Mouse (Mus musculus) c-Kit-positive CD71-positive TER-119-positive erythroid progenitor cells, embryonic 14.5 days (primary cell): Measurements from ENCODE around the gene Far2.
"Not testable (repeated sequence)": the region's sequence is repeated elsewhere in the genome, so short reads cannot be mapped to it uniquely, and the experiment has no call there.

Experiments used
- DNase-seq: peaks from one replicate; pipeline ENCODE4 v3.0.0-alpha.2; 2013; ENCODE audit warnings: low spot score

Far2 gene

GRCm38 (mm10) chr6:148117696-148118095 is 70.6 kb downstream of the Far2 start:
- DNase-seq = no peak

GRCm38 (mm10) chr6:148120703-148121102 is 73.6 kb downstream of the Far2 start:
- DNase-seq = no peak

GRCm38 (mm10) chr6:148126851-148127250 is 79.8 kb downstream of the Far2 start:
- not testable (repeated sequence) for DNase-seq

- DNase-seq = no peak
Measured at GRCm38 (mm10) chr6:148132314-148132713, 85.3 kb downstream of the Far2 start.

GRCm38 (mm10) chr6:148133536-148133935 is 86.5 kb downstream of the Far2 start:
- no peak for DNase-seq

- DNase-seq = peak; percentile 57
Measured at GRCm38 (mm10) chr6:148135769-148136382, 88.8 kb downstream of the Far2 start.

GRCm38 (mm10) chr6:148139288-148139995 is 92.4 kb downstream of the Far2 start:
- no peak for DNase-seq

- no peak for DNase-seq
Measured at GRCm38 (mm10) chr6:148141874-148142273, 94.8 kb downstream of the Far2 start.

- DNase-seq = no peak
Measured at GRCm38 (mm10) chr6:148142421-148142820, 95.4 kb downstream of the Far2 start.

GRCm38 (mm10) chr6:148152305-148152704 is 105.2 kb downstream of the Far2 start:
- DNase-seq = not testable (repeated sequence)

GRCm38 (mm10) chr6:148172904-148173303 is 125.8 kb downstream of the Far2 start:
- DNase-seq = no peak

GRCm38 (mm10) chr6:148185694-148186093 is 138.6 kb downstream of the Far2 start:
- no peak for DNase-seq

- no peak for DNase-seq
Measured at GRCm38 (mm10) chr6:148193972-148194701, 147.1 kb downstream of the Far2 start.

GRCm38 (mm10) chr6:148199177-148199576 is 152.1 kb downstream of the Far2 start:
- DNase-seq = no peak

GRCm38 (mm10) chr6:148199729-148200128 is 152.7 kb downstream of the Far2 start:
- no peak for DNase-seq

- DNase-seq = no peak
Measured at GRCm38 (mm10) chr6:148205134-148205533, 158.1 kb downstream of the Far2 start.

- no peak for DNase-seq
Measured at GRCm38 (mm10) chr6:148207522-148207921, 160.5 kb downstream of the Far2 start.

GRCm38 (mm10) chr6:148211391-148211876 is 164.4 kb downstream of the Far2 start:
- DNase-seq = peak; percentile 46

GRCm38 (mm10) chr6:148211897-148212680 is 165.0 kb downstream of the Far2 start, which contains the start of gene Ergic2:
TSS of gene Ergic2 (minus strand) at chr6:148212374.
- peak; percentile 100 for DNase-seq

GRCm38 (mm10) chr6:148214765-148215164 is 167.7 kb downstream of the Far2 start:
- DNase-seq = peak; percentile 45

- DNase-seq = no peak
Measured at GRCm38 (mm10) chr6:148216752-148217151, 169.7 kb downstream of the Far2 start.
